Mouse (Mus musculus): ENCODE data around the gene Cab39.

GRCm38 (mm10) chr1:85779428-85780180 is 13.6 kb upstream of the Cab39 start:
- TF ChIP-seq POLR2A (IDR thresholded peaks at IDR 0.05; ENCODE audit: control insufficient read depth, extremely low read depth, insufficient read depth, low read length, poor library complexity) (no peak), CTCF (IDR thresholded peaks at IDR 0.05; ENCODE audit: borderline replicate concordance, control insufficient read depth, extremely low read depth, insufficient read depth, low read length, poor library complexity) (no peak)
